Mouse (Mus musculus) lung, postnatal 0 days (tissue): ENCODE data around the gene Btg2.
A peak's percentile ranks its signal among the peaks of the same experiment; 100 is the strongest.

Experiments used
- CTCF ChIP-seq: IDR thresholded peaks from 2 replicates; pipeline ENCODE4 v1.5.1; 2016; ENCODE audit warnings: antibody characterized with exemption, mild to moderate bottlenecking
- EP300 ChIP-seq: IDR thresholded peaks from 2 replicates; pipeline ENCODE4 v1.6.1; 2016; ENCODE audit warnings: antibody characterized with exemption, mild to moderate bottlenecking, control low read depth

- TF ChIP-seq CTCF = peak; percentile 30
- TF ChIP-seq EP300 = peak; percentile 44; the same call in 1 of the 2 replicates
These were observed 4.7 kb downstream of the Btg2 start for GRCm38 (mm10) chr1:134074184-134074583.
